Mouse (Mus musculus): ENCODE measurements around the gene Ntpcr. TPM values are rescaled to one million over a fixed set of nuclear protein-coding genes. Genes with fewer than 3 reads are reported as not detected.

Ntpcr gene
- polyA plus RNA-seq, 1 experiment from 2014 or later: 42.6 TPM

- WGBS: 74% methylated on average over 15 of the region's 15 CpGs
- Histone ChIP-seq H3K9me3 (replicated peaks) (no peaks in the 10 kb centered on the region), H3K9ac (no peak overlapping the region), H3K36me3 (no peaks in the 10 kb centered on the region), H3K27me3 (no peaks in the 10 kb centered on the region), H3K4me2 (replicated peaks) (no peak overlapping the region), H3K4me3 (replicated peaks) (no peak overlapping the region), H3K27ac (replicated peaks) (no peak overlapping the region), H3K4me1 (no peaks in the 10 kb centered on the region)
- ATAC-seq (ENCODE audit: insufficient number of reproducible peaks, low FRiP score, low TSS enrichment, low read depth): no peak
Observed at GRCm38 (mm10) chr8:125702868-125703473, 26.8 kb upstream of the Ntpcr start.

GRCm38 (mm10) chr8:125704434-125704833 lies 25.3 kb upstream of the Ntpcr start:
- no peak overlapping the region for H3K9ac ChIP-seq
- no peaks in the 10 kb centered on the region for H3K4me1 ChIP-seq
- 83% methylated on average over 6 of the region's 6 CpGs for WGBS

GRCm38 (mm10) chr8:125705816-125706215 lies 23.9 kb upstream of the Ntpcr start:
- no peaks in the 10 kb centered on the region for H3K4me1 ChIP-seq
- 74% methylated on average over 7 of the region's 7 CpGs for WGBS
- ATAC-seq (ENCODE audit: insufficient number of reproducible peaks, low FRiP score, low TSS enrichment, low read depth): no peak
- H3K4me2 ChIP-seq (replicated peaks): no peak overlapping the region
- no peaks in the 10 kb centered on the region for H3K27me3 ChIP-seq
- H3K9ac ChIP-seq: no peak overlapping the region
- H3K27ac ChIP-seq (replicated peaks): no peak overlapping the region
- H3K9me3 ChIP-seq (replicated peaks): no peaks in the 10 kb centered on the region
- no peaks in the 10 kb centered on the region for H3K36me3 ChIP-seq
- no peak overlapping the region for H3K4me3 ChIP-seq (replicated peaks)

More at GRCm38 (mm10) chr8:125704434-125704833, 25.3 kb upstream of the Ntpcr start:
- Histone ChIP-seq H3K9me3 (replicated peaks) (no peaks in the 10 kb centered on the region), H3K4me2 (replicated peaks) (no peak overlapping the region), H3K27ac (replicated peaks) (no peak overlapping the region), H3K36me3 (no peaks in the 10 kb centered on the region), H3K4me3 (replicated peaks) (no peak overlapping the region), H3K27me3 (no peaks in the 10 kb centered on the region)
- ATAC-seq (ENCODE audit: insufficient number of reproducible peaks, low FRiP score, low TSS enrichment, low read depth): no peak

GRCm38 (mm10) chr8:125709171-125709570 lies 20.6 kb upstream of the Ntpcr start:
- WGBS: 87% methylated on average over 5 of the region's 5 CpGs
- H3K9me3 ChIP-seq (replicated peaks): no peaks in the 10 kb centered on the region
- no peak overlapping the region for H3K4me2 ChIP-seq (replicated peaks)
- no peak for ATAC-seq (ENCODE audit: insufficient number of reproducible peaks, low FRiP score, low TSS enrichment, low read depth)
- H3K4me3 ChIP-seq (replicated peaks): no peak overlapping the region
- H3K27ac ChIP-seq (replicated peaks): no peak overlapping the region
- H3K27me3 ChIP-seq: no peaks in the 10 kb centered on the region
- no peaks in the 10 kb centered on the region for H3K36me3 ChIP-seq
- H3K9ac ChIP-seq: no peak overlapping the region
- no peaks in the 10 kb centered on the region for H3K4me1 ChIP-seq

GRCm38 (mm10) chr8:125711514-125711913 lies 18.2 kb upstream of the Ntpcr start:
- 81% methylated on average over 5 of the region's 5 CpGs for WGBS
- ATAC-seq (ENCODE audit: insufficient number of reproducible peaks, low FRiP score, low TSS enrichment, low read depth): no peak

GRCm38 (mm10) chr8:125716211-125716610 lies 13.6 kb upstream of the Ntpcr start:
- Histone ChIP-seq H3K27me3 (no peaks in the 10 kb centered on the region), H3K27ac (replicated peaks) (no peak overlapping the region), H3K36me3 (no peaks in the 10 kb centered on the region), H3K4me2 (replicated peaks) (no peak overlapping the region), H3K9me3 (replicated peaks) (no peaks in the 10 kb centered on the region), H3K4me3 (replicated peaks) (no peak overlapping the region), H3K4me1 (no peaks in the 10 kb centered on the region), H3K9ac (no peak overlapping the region)
- WGBS: 36% methylated on average over 4 of the region's 4 CpGs
- no peak for ATAC-seq (ENCODE audit: insufficient number of reproducible peaks, low FRiP score, low TSS enrichment, low read depth)

More at GRCm38 (mm10) chr8:125711514-125711913, 18.2 kb upstream of the Ntpcr start:
- Histone ChIP-seq H3K4me1 (no peaks in the 10 kb centered on the region), H3K36me3 (no peaks in the 10 kb centered on the region), H3K27me3 (no peaks in the 10 kb centered on the region), H3K9me3 (replicated peaks) (no peaks in the 10 kb centered on the region), H3K4me2 (replicated peaks) (no peak overlapping the region), H3K27ac (replicated peaks) (no peak overlapping the region), H3K9ac (no peak overlapping the region), H3K4me3 (replicated peaks) (no peak overlapping the region)

- no peak for ATAC-seq (ENCODE audit: insufficient number of reproducible peaks, low FRiP score, low TSS enrichment, low read depth)
- Histone ChIP-seq H3K9ac (no peak overlapping the region), H3K27me3 (no peaks in the 10 kb centered on the region), H3K36me3 (no peaks in the 10 kb centered on the region), H3K9me3 (replicated peaks) (no peaks in the 10 kb centered on the region), H3K4me2 (replicated peaks) (no peak overlapping the region), H3K27ac (replicated peaks) (no peak overlapping the region), H3K4me3 (replicated peaks) (no peak overlapping the region), H3K4me1 (no peaks in the 10 kb centered on the region)
- 45% methylated on average over 7 of the region's 7 CpGs for WGBS
Observed at GRCm38 (mm10) chr8:125716613-125717012, 13.2 kb upstream of the Ntpcr start.

GRCm38 (mm10) chr8:125718914-125719313 lies 10.8 kb upstream of the Ntpcr start:
- H3K27ac ChIP-seq (replicated peaks): no peak overlapping the region
- ATAC-seq (ENCODE audit: insufficient number of reproducible peaks, low FRiP score, low TSS enrichment, low read depth): no peak
- H3K4me3 ChIP-seq (replicated peaks): no peak overlapping the region
- no peak overlapping the region for H3K9ac ChIP-seq
- no peaks in the 10 kb centered on the region for H3K27me3 ChIP-seq
- 60% methylated on average over 4 of the region's 4 CpGs for WGBS
- no peaks in the 10 kb centered on the region for H3K36me3 ChIP-seq
- H3K9me3 ChIP-seq (replicated peaks): no peaks in the 10 kb centered on the region
- H3K4me2 ChIP-seq (replicated peaks): no peak overlapping the region
- no peaks in the 10 kb centered on the region for H3K4me1 ChIP-seq

GRCm38 (mm10) chr8:125722675-125723074 lies 7.1 kb upstream of the Ntpcr start:
- H3K4me1 ChIP-seq: 0 out of 2 replicates have a peak, but pooled peaks cover 3% of the 10 kb centered on the region
- H3K36me3 ChIP-seq: no peaks in the 10 kb centered on the region
- no peak overlapping the region for H3K9ac ChIP-seq
- no peak overlapping the region for H3K27ac ChIP-seq (replicated peaks)
- WGBS: 88% methylated on average over 7 of the region's 7 CpGs
- no peaks in the 10 kb centered on the region for H3K9me3 ChIP-seq (replicated peaks)
- H3K27me3 ChIP-seq: no peaks in the 10 kb centered on the region
- no peak for ATAC-seq (ENCODE audit: insufficient number of reproducible peaks, low FRiP score, low TSS enrichment, low read depth)
- H3K4me3 ChIP-seq (replicated peaks): no peak overlapping the region
- no peak overlapping the region for H3K4me2 ChIP-seq (replicated peaks)

GRCm38 (mm10) chr8:125723437-125723836 lies 6.3 kb upstream of the Ntpcr start:
- Histone ChIP-seq H3K9me3 (replicated peaks) (no peaks in the 10 kb centered on the region), H3K27ac (replicated peaks) (no peak overlapping the region), H3K4me1 (0 out of 2 replicates have a peak, but pooled peaks cover 4% of the 10 kb centered on the region), H3K9ac (no peak overlapping the region), H3K36me3 (no peaks in the 10 kb centered on the region), H3K27me3 (no peaks in the 10 kb centered on the region), H3K4me3 (replicated peaks) (no peak overlapping the region), H3K4me2 (replicated peaks) (no peak overlapping the region)
- WGBS: 90% methylated on average over 6 of the region's 6 CpGs
- no peak for ATAC-seq (ENCODE audit: insufficient number of reproducible peaks, low FRiP score, low TSS enrichment, low read depth)

GRCm38 (mm10) chr8:125725037-125725820 lies 4.5 kb upstream of the Ntpcr start:
- Histone ChIP-seq H3K36me3 (no peaks in the 10 kb centered on the region), H3K4me3 (replicated peaks) (no peak overlapping the region), H3K9me3 (replicated peaks) (no peaks in the 10 kb centered on the region), H3K27ac (replicated peaks) (no peak overlapping the region), H3K4me2 (replicated peaks) (no peak overlapping the region), H3K9ac (no peak overlapping the region), H3K4me1 (0 out of 2 replicates have a peak, but pooled peaks cover 7% of the 10 kb centered on the region), H3K27me3 (no peaks in the 10 kb centered on the region)
- no peak for ATAC-seq (ENCODE audit: insufficient number of reproducible peaks, low FRiP score, low TSS enrichment, low read depth)
- 79% methylated on average over 6 of the region's 6 CpGs for WGBS
